Mouse (Mus musculus): ENCODE data around the gene Tmbim4. TPM values are rescaled to one million over a fixed set of nuclear protein-coding genes. Genes with fewer than 3 reads are reported as not detected.

Gene Tmbim4
- total RNA-seq, 2 experiments from 2014 or later: 68.5 to 86.3 TPM

- no peak for DNase-seq
Observed at GRCm38 (mm10) chr10:120245681-120246080, 44.3 kb downstream of the Tmbim4 start.

- DNase-seq: peak; percentile 19
Observed at GRCm38 (mm10) chr10:120246994-120247750, 45.8 kb downstream of the Tmbim4 start.

- no peak for DNase-seq
Observed at GRCm38 (mm10) chr10:120250911-120251683, 49.7 kb downstream of the Tmbim4 start.

GRCm38 (mm10) chr10:120251791-120252190 is 50.4 kb downstream of the Tmbim4 start:
- DNase-seq: no peak

GRCm38 (mm10) chr10:120252800-120253199 is 51.4 kb downstream of the Tmbim4 start:
- DNase-seq: no peak

GRCm38 (mm10) chr10:120257231-120257630 is 55.8 kb downstream of the Tmbim4 start:
- DNase-seq: no peak

- no peak for DNase-seq
Observed at GRCm38 (mm10) chr10:120267790-120268189, 66.4 kb downstream of the Tmbim4 start.

GRCm38 (mm10) chr10:120269946-120270345 is 68.6 kb downstream of the Tmbim4 start:
- DNase-seq: no peak

GRCm38 (mm10) chr10:120270777-120271176 is 69.4 kb downstream of the Tmbim4 start:
- DNase-seq: no peak

GRCm38 (mm10) chr10:120271318-120271717 is 69.9 kb downstream of the Tmbim4 start:
- DNase-seq: no peak

- DNase-seq: no peak
Observed at GRCm38 (mm10) chr10:120271879-120272269, 70.5 kb downstream of the Tmbim4 start.

- no peak for DNase-seq
Observed at GRCm38 (mm10) chr10:120272270-120272883, 71.0 kb downstream of the Tmbim4 start.

GRCm38 (mm10) chr10:120273335-120273734 is 71.9 kb downstream of the Tmbim4 start:
- DNase-seq: no peak

Other genes starting within 250 kb of the Tmbim4 start
- gene Helb, start 88.6 kb upstream of the Tmbim4 start, total RNA-seq (2021): 1 to 10 TPM; 6.6 to 9.2 TPM
- 1 to 10 TPM; 1.6 to 3.1 TPM for gene Irak3, start 540 bp downstream of the Tmbim4 start, total RNA-seq (2021)
- gene Llph, start 25.5 kb downstream of the Tmbim4 start, total RNA-seq (2021): 10 to 100 TPM; 11.4 to 12.8 TPM